Mouse (Mus musculus) kidney, embryonic 16.5 days (tissue): ENCODE data around the gene Gm10197. TPM values are rescaled to one million over a fixed set of nuclear protein-coding genes. Genes with fewer than 3 reads are reported as not detected.
"Not testable (repeated sequence)": the region's sequence is repeated elsewhere in the genome, so short reads cannot be mapped to it uniquely, and the experiment has no call there.

Experiments
- ATAC-seq: fragments of 200-750 bp; cut with Nextera tagmentation; 2 replicates; pipeline ENCODE4 v1.8.0; 2017; ENCODE audit warnings: moderate TSS enrichment; ENCODE audit not compliant: low FRiP score, low TSS enrichment
- H3K27ac ChIP-seq: fragments of 300-500 bp; sonication (generic); 2 replicates; pipeline ENCODE4 v1.5.1; 2014; ENCODE audit warnings: low read length
- H3K27me3 ChIP-seq: fragments of 300-500 bp; sonication (generic); 2 replicates; pipeline ENCODE4 v1.6.1; 2014; ENCODE audit warnings: low read length, control low read depth, mixed read lengths; ENCODE audit not compliant: insufficient read depth
- H3K36me3 ChIP-seq: fragments of 300-500 bp; sonication (generic); 2 replicates; pipeline ENCODE4 v1.6.1; 2014; ENCODE audit warnings: low read length, control low read depth, mixed read lengths; ENCODE audit not compliant: insufficient read depth
- H3K4me1 ChIP-seq: fragments of 300-500 bp; sonication (generic); 2 replicates; pipeline ENCODE4 v1.6.1; 2014; ENCODE audit warnings: low read length, control low read depth, mixed read lengths; ENCODE audit not compliant: insufficient read depth
- H3K4me2 ChIP-seq: fragments of 300-500 bp; sonication (generic); replicated peaks from 2 replicates; pipeline ENCODE4 v1.6.1; 2014; ENCODE audit warnings: low read depth, low read length
- H3K4me3 ChIP-seq: fragments of 300-500 bp; sonication (generic); 2 replicates; pipeline ENCODE4 v1.5.1; 2014; ENCODE audit warnings: mild to moderate bottlenecking, low read length
- H3K9ac ChIP-seq: fragments of 300-500 bp; sonication (generic); replicated peaks from 2 replicates; pipeline ENCODE4 v1.6.1; 2014; ENCODE audit warnings: low read length
- H3K9me3 ChIP-seq: fragments of 300-500 bp; sonication (generic); 2 replicates; pipeline ENCODE4 v1.6.1; 2016; ENCODE audit warnings: low read length, control low read depth
- WGBS: fragments of 180-500 bp; shearing (Covaris S2); extraction: QIAGEN DNeasy Blood & Tissue Kit; methylation state at CpG from one replicate; pipeline ENCODE4 v1.1.7; 2014; 5-methylcytosine and 5-hydroxymethylcytosine counted together
- polyA plus RNA-seq: library from polyadenylated mRNA; unstranded; fragments of >200 nt; fragmentation: Nextera tagmentation; extraction: Ambion mirVana; gene quantifications from 2 replicates; pipeline ENCODE4 v1.2.1, GENCODE M21; 2015

The Gm10197 gene
- polyA plus RNA-seq, 1 experiment from 2014 or later, result not detected

- Histone ChIP-seq H3K4me1 (peaks cover 26% of the 10 kb centered on the region), H3K36me3 (no peaks in the 10 kb centered on the region), H3K9ac (no peak overlapping the region), H3K4me3 (no peak overlapping the region), H3K9me3 (no peaks in the 10 kb centered on the region), H3K4me2 (no peak overlapping the region), H3K27ac (no peak overlapping the region), H3K27me3 (no peaks in the 10 kb centered on the region)
- ATAC-seq, result no peak
- WGBS, result 87% methylated on average over 2 of the region's 2 CpGs
Measured at GRCm38 (mm10) chr19:53407350-53407749, 35.8 kb upstream of the Gm10197 start.

GRCm38 (mm10) chr19:53405810-53406209, 34.2 kb upstream of the Gm10197 start:
- Histone ChIP-seq H3K4me1 (peaks cover 10% of the 10 kb centered on the region), H3K4me3 (no peak overlapping the region), H3K36me3 (no peaks in the 10 kb centered on the region), H3K27me3 (no peaks in the 10 kb centered on the region), H3K4me2 (no peak overlapping the region), H3K27ac (no peak overlapping the region), H3K9ac (no peak overlapping the region), H3K9me3 (no peaks in the 10 kb centered on the region)
- no peak for ATAC-seq
- 60% methylated on average over 2 of the region's 2 CpGs for WGBS

- no peak overlapping the region for H3K9ac ChIP-seq
- H3K27me3 ChIP-seq, result no peaks in the 10 kb centered on the region
- no peaks in the 10 kb centered on the region for H3K36me3 ChIP-seq
- no peak for ATAC-seq
- no peak overlapping the region for H3K4me2 ChIP-seq
- H3K27ac ChIP-seq, result no peak overlapping the region
- peaks cover 1% of the 10 kb centered on the region for H3K4me1 ChIP-seq
- H3K4me3 ChIP-seq, result no peak overlapping the region
- WGBS, result 86% methylated on average over 18 of the region's 18 CpGs
- no peaks in the 10 kb centered on the region for H3K9me3 ChIP-seq
Measured at GRCm38 (mm10) chr19:53404837-53405356, 33.3 kb upstream of the Gm10197 start.

DNA sequence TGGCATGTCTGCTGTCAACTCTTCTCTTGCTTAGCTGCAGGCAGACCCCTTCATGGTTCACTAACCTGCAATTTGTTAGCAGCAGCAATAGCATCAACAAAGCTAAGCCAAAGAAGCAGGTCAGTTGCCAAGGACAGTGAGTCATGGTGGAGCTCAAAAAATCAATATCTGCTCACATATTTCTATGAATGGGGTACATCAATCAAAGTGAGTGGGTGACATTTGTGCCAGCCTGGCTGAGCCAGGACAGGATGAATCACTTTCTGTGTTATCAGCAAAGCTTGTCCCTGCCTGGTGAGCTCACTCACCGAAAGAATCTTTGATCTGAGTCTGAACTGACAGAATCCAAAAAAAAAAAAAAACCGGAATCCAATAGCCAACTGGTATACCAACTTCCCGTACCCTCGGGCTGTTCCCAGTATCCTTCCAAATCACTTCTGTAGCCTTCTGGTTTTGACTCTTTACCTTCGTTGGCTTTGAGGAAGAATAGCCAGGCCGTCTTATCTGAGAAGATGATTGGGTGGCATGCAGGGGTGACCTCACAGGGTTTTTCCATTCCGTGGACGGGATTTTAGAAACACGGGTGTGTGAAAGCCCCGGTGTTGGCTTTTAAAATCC, 32.8 kb upstream of the Gm10197 start:
- H3K4me1 ChIP-seq, result no peaks in the 10 kb centered on the region
- no peaks in the 10 kb centered on the region for H3K27me3 ChIP-seq
- H3K4me2 ChIP-seq, result no peak overlapping the region
- no peaks in the 10 kb centered on the region for H3K9me3 ChIP-seq
- H3K4me3 ChIP-seq, result no peak overlapping the region
- no peak for ATAC-seq
- no peak overlapping the region for H3K9ac ChIP-seq
- WGBS, result 89% methylated on average over 10 of the region's 10 CpGs
- H3K36me3 ChIP-seq, result no peaks in the 10 kb centered on the region
- H3K27ac ChIP-seq, result no peak overlapping the region

GRCm38 (mm10) chr19:53402741-53403432, 31.3 kb upstream of the Gm10197 start:
- no peaks in the 10 kb centered on the region for H3K9me3 ChIP-seq
- H3K9ac ChIP-seq, result no peak overlapping the region
- no peak overlapping the region for H3K4me3 ChIP-seq
- WGBS, result 59% methylated on average over 12 of the region's 12 CpGs
- no peak overlapping the region for H3K4me2 ChIP-seq
- no peaks in the 10 kb centered on the region for H3K4me1 ChIP-seq
- no peak for ATAC-seq
- no peaks in the 10 kb centered on the region for H3K36me3 ChIP-seq
- H3K27me3 ChIP-seq, result no peaks in the 10 kb centered on the region
- no peak overlapping the region for H3K27ac ChIP-seq

- H3K36me3 ChIP-seq, result no peaks in the 10 kb centered on the region
- ATAC-seq, result no peak
- no peaks in the 10 kb centered on the region for H3K4me1 ChIP-seq
- H3K27ac ChIP-seq, result no peak overlapping the region
- no peak overlapping the region for H3K9ac ChIP-seq
- no peak overlapping the region for H3K4me2 ChIP-seq
- WGBS, result 77% methylated on average over 16 of the region's 16 CpGs
- no peaks in the 10 kb centered on the region for H3K9me3 ChIP-seq
- H3K27me3 ChIP-seq, result no peaks in the 10 kb centered on the region
- H3K4me3 ChIP-seq, result no peak overlapping the region
Measured at GRCm38 (mm10) chr19:53400332-53401110, 29.0 kb upstream of the Gm10197 start.

DNA sequence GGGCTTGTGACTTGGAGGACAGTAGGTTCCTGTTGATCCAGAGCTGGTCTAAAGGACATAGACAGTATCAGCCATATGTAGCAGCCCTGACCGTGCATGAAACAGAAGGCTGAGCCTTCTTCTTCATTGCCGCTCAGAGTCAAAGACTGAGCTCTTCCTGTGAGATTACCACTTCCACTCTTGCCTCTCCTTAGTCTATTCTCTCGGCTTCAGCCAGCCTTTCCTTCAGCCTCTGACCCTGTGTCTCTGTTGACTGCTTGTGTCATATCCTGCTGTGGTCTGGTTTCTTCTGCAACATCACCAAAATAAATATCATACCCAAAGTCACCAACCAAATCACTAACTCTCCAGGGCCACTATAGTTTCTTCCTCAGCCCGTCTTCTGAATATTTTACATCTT, 27.6 kb upstream of the Gm10197 start:
- Histone ChIP-seq H3K9me3 (no peaks in the 10 kb centered on the region), H3K4me2 (no peak overlapping the region), H3K9ac (no peak overlapping the region), H3K4me3 (no peak overlapping the region), H3K36me3 (no peaks in the 10 kb centered on the region), H3K27ac (no peak overlapping the region), H3K4me1 (no peaks in the 10 kb centered on the region), H3K27me3 (no peaks in the 10 kb centered on the region)
- 87% methylated on average over 4 of the region's 4 CpGs for WGBS
- no peak for ATAC-seq

GRCm38 (mm10) chr19:53397451-53398233, 26.1 kb upstream of the Gm10197 start:
- Histone ChIP-seq H3K9me3 (no peaks in the 10 kb centered on the region), H3K27me3 (no peaks in the 10 kb centered on the region), H3K9ac (no peak overlapping the region), H3K27ac (no peak overlapping the region), H3K36me3 (no peaks in the 10 kb centered on the region), H3K4me1 (no peaks in the 10 kb centered on the region), H3K4me3 (no peak overlapping the region), H3K4me2 (no peak overlapping the region)
- WGBS, result 73% methylated on average over 12 of the region's 12 CpGs
- no peak for ATAC-seq

DNA sequence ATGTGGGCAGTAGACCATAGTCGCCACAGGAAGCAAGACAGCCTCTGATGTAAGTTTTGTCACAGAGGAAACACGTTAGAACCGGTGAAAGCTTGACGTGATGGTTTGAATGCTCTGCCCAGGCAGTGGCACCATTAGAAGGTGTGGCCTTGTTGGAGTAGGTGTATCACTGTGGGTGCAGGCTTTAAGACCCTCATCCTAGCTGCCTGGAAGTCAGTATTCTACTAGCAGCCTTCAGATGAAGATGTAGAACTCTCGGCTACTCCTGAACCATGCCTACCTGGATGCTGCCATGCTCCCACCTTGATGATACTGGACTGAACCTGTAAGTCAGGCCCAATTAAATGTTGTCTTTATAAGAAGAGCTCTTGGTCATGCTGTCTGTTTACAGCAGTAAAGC, 24.2 kb upstream of the Gm10197 start:
- H3K27ac ChIP-seq, H3K4me2 ChIP-seq, H3K9ac ChIP-seq, H3K4me3 ChIP-seq, ATAC-seq, H3K4me1 ChIP-seq, H3K9me3 ChIP-seq, H3K27me3 ChIP-seq, H3K36me3 ChIP-seq: not testable (repeated sequence)
- WGBS, result 46% methylated on average over 5 of the region's 5 CpGs
